Mouse (Mus musculus) limb, embryonic 11.5 days (tissue): ENCODE data around the gene Tubb1. TPM values are rescaled to one million over a fixed set of nuclear protein-coding genes. Genes with fewer than 3 reads are reported as not detected.
A peak's percentile ranks its signal among the peaks of the same experiment; 100 is the strongest.

Source experiments
- ATAC-seq: fragments of 200-750 bp; cut with Nextera tagmentation; 2 replicates; pipeline ENCODE4 v1.8.0; 2017; ENCODE audit warnings: low read depth; ENCODE audit not compliant: insufficient number of reproducible peaks, low FRiP score, low TSS enrichment
- DNase-seq: peaks from one replicate; pipeline ENCODE4 v3.0.0-alpha.2; 2015; ENCODE audit warnings: low spot score
- H3K27ac ChIP-seq: fragments of 300-500 bp; sonication (generic); replicated peaks from 2 replicates; pipeline ENCODE4 v1.5.1; 2014; ENCODE audit warnings: low read depth, mild to moderate bottlenecking, low read length
- H3K27me3 ChIP-seq: fragments of 300-500 bp; sonication (generic); 2 replicates; pipeline ENCODE4 v1.6.1; 2014; ENCODE audit warnings: mild to moderate bottlenecking, low read length, mixed read lengths; ENCODE audit not compliant: control insufficient read depth, insufficient read depth
- H3K36me3 ChIP-seq: fragments of 300-500 bp; sonication (generic); 2 replicates; pipeline ENCODE4 v1.6.1; 2014; ENCODE audit warnings: mild to moderate bottlenecking, low read length, moderate library complexity, mixed read lengths; ENCODE audit not compliant: control insufficient read depth, insufficient read depth
- H3K4me1 ChIP-seq: fragments of 300-500 bp; sonication (generic); 2 replicates; pipeline ENCODE4 v1.6.1; 2014; ENCODE audit warnings: low read length, mixed read lengths; ENCODE audit not compliant: control insufficient read depth, insufficient read depth
- H3K4me2 ChIP-seq: fragments of 300-500 bp; sonication (generic); 2 replicates; pipeline ENCODE4 v1.6.1; 2014; ENCODE audit warnings: low read depth, mild to moderate bottlenecking, moderate library complexity; ENCODE audit not compliant: severe bottlenecking
- H3K4me3 ChIP-seq: fragments of 300-500 bp; sonication (generic); 2 replicates; pipeline ENCODE4 v1.5.1; 2014; ENCODE audit warnings: low read depth, low read length
- H3K9ac ChIP-seq: fragments of 300-500 bp; sonication (generic); 2 replicates; pipeline ENCODE4 v1.6.1; 2014; ENCODE audit warnings: mild to moderate bottlenecking, low read length
- H3K9me3 ChIP-seq: fragments of 300-500 bp; sonication (generic); 2 replicates; pipeline ENCODE4 v1.6.1; 2016; ENCODE audit warnings: low read length; ENCODE audit not compliant: control insufficient read depth
- WGBS: fragments of 180-500 bp; shearing (Covaris S2); extraction: QIAGEN DNeasy Blood & Tissue Kit; methylation state at CpG from one replicate; pipeline ENCODE4 v1.1.7; 2014; 5-methylcytosine and 5-hydroxymethylcytosine counted together
- polyA plus RNA-seq: library from polyadenylated mRNA; unstranded; fragments of >200 nt; fragmentation: Nextera tagmentation; extraction: Ambion mirVana; gene quantifications from 2 replicates; pipeline ENCODE4 v1.2.1, GENCODE M21; 2014

The Tubb1 gene
- polyA plus RNA-seq, 1 experiment from 2014 or later, result 6.0 TPM

GRCm38 (mm10) chr2:174428076-174428835 lies 22.2 kb upstream of the Tubb1 start:
- DNase-seq, result no peak
- Histone ChIP-seq H3K4me3 (no peak overlapping the region), H3K9ac (no peak overlapping the region), H3K4me2 (no peak overlapping the region), H3K27ac (no peak overlapping the region), H3K27me3 (no peaks in the 10 kb centered on the region), H3K4me1 (no peaks in the 10 kb centered on the region), H3K36me3 (peaks cover 38% of the 10 kb centered on the region), H3K9me3 (no peaks in the 10 kb centered on the region)
- 85% methylated on average over 18 of the region's 18 CpGs for WGBS
- no peak for ATAC-seq

- ATAC-seq, result no peak
- no peak overlapping the region for H3K9ac ChIP-seq
- no peaks in the 10 kb centered on the region for H3K9me3 ChIP-seq
- no peaks in the 10 kb centered on the region for H3K27me3 ChIP-seq
- no peak overlapping the region for H3K4me3 ChIP-seq
- no peak overlapping the region for H3K27ac ChIP-seq
- no peaks in the 10 kb centered on the region for H3K4me1 ChIP-seq
- H3K4me2 ChIP-seq, result no peak overlapping the region
- 81% methylated on average over 10 of the region's 10 CpGs for WGBS
- no peak for DNase-seq
- peaks cover 32% of the 10 kb centered on the region for H3K36me3 ChIP-seq
Measured at GRCm38 (mm10) chr2:174428996-174429591, 21.4 kb upstream of the Tubb1 start.

DNA sequence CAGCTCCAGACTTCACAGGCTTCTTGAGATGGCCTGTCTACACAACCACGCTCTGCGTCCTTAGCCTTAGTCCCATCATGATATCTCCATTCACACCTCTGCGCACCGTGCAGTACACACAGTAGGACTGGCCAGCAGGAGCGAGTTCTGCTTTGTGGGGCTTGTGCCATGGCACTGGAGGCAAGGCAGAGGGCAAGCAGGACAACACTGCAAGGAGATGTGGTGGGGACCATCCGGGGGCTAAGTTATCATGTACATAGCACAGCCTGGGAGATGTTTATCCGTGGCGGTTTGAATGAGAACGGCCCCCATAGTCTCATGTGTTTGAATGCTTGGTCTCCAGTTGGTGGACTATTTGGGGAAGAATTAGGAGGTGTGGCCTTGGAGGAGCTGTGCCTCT lies 15.6 kb upstream of the Tubb1 start:
- Histone ChIP-seq H3K4me3 (no peak overlapping the region), H3K4me2 (no peak overlapping the region), H3K9me3 (no peaks in the 10 kb centered on the region), H3K27me3 (no peaks in the 10 kb centered on the region), H3K9ac (no peak overlapping the region), H3K4me1 (peaks cover 8% of the 10 kb centered on the region), H3K36me3 (peaks cover 8% of the 10 kb centered on the region; the same call in 1 of the 2 replicates), H3K27ac (no peak overlapping the region)
- DNase-seq (no peak), ATAC-seq (no peak)
- WGBS, result 96% methylated on average over 9 of the region's 9 CpGs

GRCm38 (mm10) chr2:174436076-174436701 lies 14.3 kb upstream of the Tubb1 start:
- no peaks in the 10 kb centered on the region for H3K27me3 ChIP-seq
- ATAC-seq, result no peak
- 90% methylated on average over 26 of the region's 26 CpGs for WGBS
- peaks cover 8% of the 10 kb centered on the region for H3K4me1 ChIP-seq
- no peak overlapping the region for H3K4me3 ChIP-seq
- DNase-seq, result no peak
- peaks cover 6% of the 10 kb centered on the region; the same call in 1 of the 2 replicates for H3K36me3 ChIP-seq
- H3K9ac ChIP-seq, result no peak overlapping the region
- H3K4me2 ChIP-seq, result no peak overlapping the region
- no peaks in the 10 kb centered on the region for H3K9me3 ChIP-seq
- no peak overlapping the region for H3K27ac ChIP-seq

GRCm38 (mm10) chr2:174436916-174437696 lies 13.4 kb upstream of the Tubb1 start:
- no peaks in the 10 kb centered on the region for H3K9me3 ChIP-seq
- H3K36me3 ChIP-seq, result peaks cover 6% of the 10 kb centered on the region; the same call in 1 of the 2 replicates
- no peak for ATAC-seq
- no peaks in the 10 kb centered on the region for H3K27me3 ChIP-seq
- no peak overlapping the region for H3K4me3 ChIP-seq
- peaks cover 8% of the 10 kb centered on the region for H3K4me1 ChIP-seq
- no peak overlapping the region for H3K4me2 ChIP-seq
- WGBS, result 95% methylated on average over 7 of the region's 7 CpGs
- no peak overlapping the region for H3K27ac ChIP-seq
- DNase-seq, result no peak
- H3K9ac ChIP-seq, result no peak overlapping the region

GRCm38 (mm10) chr2:174437697-174437982 lies 12.9 kb upstream of the Tubb1 start:
- H3K4me1 ChIP-seq, result peaks cover 8% of the 10 kb centered on the region
- WGBS, result 97% methylated on average over 4 of the region's 4 CpGs
- H3K4me2 ChIP-seq, result peak overlapping the region; percentile 54; the same call in 1 of the 2 replicates

GRCm38 (mm10) chr2:174438181-174438580 lies 12.3 kb upstream of the Tubb1 start:
- H3K27me3 ChIP-seq, result no peaks in the 10 kb centered on the region
- DNase-seq (no peak), ATAC-seq (no peak)
- H3K4me2 ChIP-seq, result peak overlapping the region; percentile 54
- H3K4me1 ChIP-seq, result peaks cover 8% of the 10 kb centered on the region
- H3K27ac ChIP-seq, result no peak overlapping the region
- H3K4me3 ChIP-seq, result peak overlapping the region; percentile 51
- H3K9ac ChIP-seq, result peak overlapping the region; percentile 68
- H3K36me3 ChIP-seq, result no peaks in the 10 kb centered on the region
- WGBS, result 72% methylated on average over 11 of the region's 11 CpGs
- no peaks in the 10 kb centered on the region for H3K9me3 ChIP-seq

More at GRCm38 (mm10) chr2:174437697-174437982, 12.9 kb upstream of the Tubb1 start:
- Histone ChIP-seq H3K9me3 (no peaks in the 10 kb centered on the region), H3K27me3 (no peaks in the 10 kb centered on the region), H3K27ac (no peak overlapping the region), H3K9ac (no peak overlapping the region), H3K4me3 (peak overlapping the region; percentile 51; the same call in 1 of the 2 replicates), H3K36me3 (peaks cover 3% of the 10 kb centered on the region; the same call in 1 of the 2 replicates)
- DNase-seq (no peak), ATAC-seq (no peak)
